Mouse (Mus musculus) embryo, embryonic 10.5 days (tissue): ENCODE results near the gene Rhebl1.

ENCODE experiments used
- DNase-seq: peaks from one replicate; pipeline ENCODE4 v3.0.0-alpha.2; 2015; ENCODE audit warnings: low spot score

Rhebl1 gene

DNA sequence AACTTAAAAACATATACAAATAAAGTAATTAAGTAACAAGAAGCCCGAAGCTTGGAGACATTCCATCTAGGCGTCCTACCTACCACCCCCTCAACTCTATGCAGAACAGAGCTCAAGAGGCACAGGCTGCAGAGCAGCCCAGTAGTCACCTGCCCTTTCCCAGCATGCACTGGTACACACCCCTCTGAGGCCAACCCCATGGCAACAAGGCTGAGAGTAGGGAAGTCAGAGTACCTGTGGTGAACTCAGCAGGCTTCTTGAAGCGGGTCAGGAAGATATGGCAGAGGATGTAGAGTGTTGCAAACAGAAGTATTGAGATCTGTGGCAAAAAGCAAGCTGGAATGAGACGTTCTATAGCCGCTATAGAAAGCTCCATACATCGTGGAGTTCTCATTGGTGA, 20.6 kb upstream of the Rhebl1 start:
- no peak for DNase-seq

DNA sequence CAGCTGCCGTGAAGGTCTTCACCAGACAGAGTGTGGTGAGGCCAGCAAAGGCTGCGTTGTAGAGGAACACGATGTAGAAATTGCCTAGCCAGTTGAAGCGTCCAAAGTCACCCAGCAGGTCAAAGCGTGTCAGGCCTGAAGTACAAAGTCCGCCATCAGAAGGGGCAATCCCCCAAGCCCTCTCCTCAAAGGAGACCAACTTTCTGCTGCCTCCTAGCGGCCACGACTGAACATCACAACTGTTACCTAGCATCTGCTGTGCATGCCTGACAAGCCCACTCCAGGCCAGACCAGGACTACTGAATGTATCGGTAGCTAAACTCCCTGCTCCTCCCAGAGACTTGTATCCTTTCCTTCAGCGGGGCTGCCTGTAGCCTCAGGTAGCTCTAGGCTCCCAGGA, 10.4 kb upstream of the Rhebl1 start:
- peak; percentile 88 for DNase-seq

DNA sequence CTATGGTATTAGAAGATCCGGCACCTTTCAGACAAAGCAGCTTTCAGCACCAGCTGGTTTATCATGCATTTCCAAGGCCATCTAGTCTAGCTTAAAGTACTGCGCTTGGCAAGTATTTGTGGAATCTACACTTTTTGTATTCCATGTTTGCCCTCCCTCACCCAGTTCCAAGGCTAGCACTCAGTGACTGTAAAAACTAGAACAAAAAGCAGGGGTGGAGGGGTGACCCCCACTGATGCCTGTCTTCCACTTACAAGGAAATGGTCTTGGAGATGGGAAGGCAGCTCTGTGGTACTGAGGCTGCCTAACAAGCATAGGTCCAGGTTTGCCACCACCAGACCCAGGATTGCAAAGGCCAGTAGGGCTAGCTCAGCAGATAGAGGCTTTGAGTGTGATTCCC, 8.3 kb upstream of the Rhebl1 start:
- DNase-seq, result no peak

DNA sequence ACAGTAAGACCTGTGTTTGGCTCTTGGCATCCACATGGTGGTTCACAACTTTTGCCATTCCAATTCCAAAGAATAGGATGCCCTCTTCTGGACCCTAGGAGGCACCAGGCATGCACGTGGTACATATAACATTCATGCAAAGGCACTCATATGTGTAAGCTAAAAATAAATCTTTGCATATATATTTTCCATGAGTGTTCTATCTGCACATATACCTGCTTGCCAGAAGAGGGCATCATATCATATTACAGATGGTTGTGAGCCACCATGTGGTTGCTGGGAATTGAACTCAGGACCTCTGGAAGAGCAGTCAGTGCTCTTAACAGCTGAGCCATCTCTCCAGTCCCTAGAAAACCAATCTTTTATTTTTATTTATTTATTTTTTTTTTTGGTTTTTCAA, 7.2 kb upstream of the Rhebl1 start:
- DNase-seq, result no peak

DNA sequence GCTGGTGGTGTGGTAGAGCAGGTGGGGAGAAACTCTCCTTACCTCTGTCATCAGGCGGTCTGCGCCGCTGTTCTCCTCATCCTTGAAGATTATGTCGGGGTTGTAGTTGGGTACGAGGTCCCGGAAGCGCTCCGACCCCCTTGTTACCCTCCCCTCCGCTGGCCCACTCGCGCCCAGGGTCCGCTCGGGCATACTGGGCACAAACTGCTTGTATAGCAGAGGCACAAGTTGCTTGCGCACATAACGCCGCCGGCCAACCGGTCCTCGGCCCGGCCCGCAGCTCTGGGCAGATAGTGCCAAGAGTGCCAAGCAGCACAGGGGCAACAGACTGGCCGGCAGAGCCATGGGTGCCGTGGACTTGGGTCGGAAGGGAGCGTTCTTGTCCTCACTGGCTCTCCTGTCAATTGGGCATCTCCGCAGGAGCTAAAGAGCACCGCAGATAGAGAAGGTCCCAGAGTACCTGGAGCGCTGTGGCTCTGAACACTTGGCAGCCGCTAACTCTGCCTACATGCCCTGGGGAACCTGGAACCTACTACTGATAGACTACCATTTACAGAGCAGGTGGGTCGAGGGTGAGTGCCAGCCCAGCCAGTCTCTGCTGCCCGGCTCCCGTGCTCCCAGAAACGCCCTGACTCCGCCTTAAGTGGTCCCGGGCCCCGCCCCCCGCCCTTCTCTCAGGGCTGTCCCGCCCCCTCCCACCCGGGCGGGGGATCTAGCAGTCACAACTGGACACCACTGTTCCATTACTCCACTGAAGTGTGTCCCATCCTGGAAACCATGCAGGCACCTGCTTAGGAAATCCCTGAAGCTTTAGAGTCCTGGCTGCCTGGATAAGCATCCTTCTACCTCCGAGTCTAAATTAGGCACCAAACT, 3.8 kb upstream of the Rhebl1 start, which contains the start of gene Dhh:
Gene Dhh, minus strand, starts transcription at position 613 of the 873 bp plus-strand sequence.
- DNase-seq, result peak; percentile 63

DNA sequence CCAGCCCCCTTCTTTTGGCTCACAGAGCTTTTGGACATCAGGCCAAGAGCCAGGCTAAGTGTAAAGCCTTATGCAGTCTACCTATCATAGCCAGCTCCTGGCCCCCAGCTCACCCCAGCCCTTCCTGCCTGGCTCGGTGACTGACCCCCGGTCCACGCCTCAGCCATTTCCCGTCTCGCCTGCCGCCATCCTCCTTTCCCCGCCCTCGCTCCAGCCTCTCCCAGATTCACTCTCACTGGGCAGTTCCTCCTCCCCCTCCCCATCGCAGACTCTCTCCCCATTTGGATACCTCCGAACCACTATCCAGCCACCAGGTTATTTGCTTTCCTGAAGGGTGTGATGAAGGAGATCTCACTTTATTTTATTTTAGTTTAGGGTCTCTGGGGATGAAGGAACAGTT, 3.2 kb upstream of the Rhebl1 start:
- DNase-seq, result peak; percentile 13

DNA sequence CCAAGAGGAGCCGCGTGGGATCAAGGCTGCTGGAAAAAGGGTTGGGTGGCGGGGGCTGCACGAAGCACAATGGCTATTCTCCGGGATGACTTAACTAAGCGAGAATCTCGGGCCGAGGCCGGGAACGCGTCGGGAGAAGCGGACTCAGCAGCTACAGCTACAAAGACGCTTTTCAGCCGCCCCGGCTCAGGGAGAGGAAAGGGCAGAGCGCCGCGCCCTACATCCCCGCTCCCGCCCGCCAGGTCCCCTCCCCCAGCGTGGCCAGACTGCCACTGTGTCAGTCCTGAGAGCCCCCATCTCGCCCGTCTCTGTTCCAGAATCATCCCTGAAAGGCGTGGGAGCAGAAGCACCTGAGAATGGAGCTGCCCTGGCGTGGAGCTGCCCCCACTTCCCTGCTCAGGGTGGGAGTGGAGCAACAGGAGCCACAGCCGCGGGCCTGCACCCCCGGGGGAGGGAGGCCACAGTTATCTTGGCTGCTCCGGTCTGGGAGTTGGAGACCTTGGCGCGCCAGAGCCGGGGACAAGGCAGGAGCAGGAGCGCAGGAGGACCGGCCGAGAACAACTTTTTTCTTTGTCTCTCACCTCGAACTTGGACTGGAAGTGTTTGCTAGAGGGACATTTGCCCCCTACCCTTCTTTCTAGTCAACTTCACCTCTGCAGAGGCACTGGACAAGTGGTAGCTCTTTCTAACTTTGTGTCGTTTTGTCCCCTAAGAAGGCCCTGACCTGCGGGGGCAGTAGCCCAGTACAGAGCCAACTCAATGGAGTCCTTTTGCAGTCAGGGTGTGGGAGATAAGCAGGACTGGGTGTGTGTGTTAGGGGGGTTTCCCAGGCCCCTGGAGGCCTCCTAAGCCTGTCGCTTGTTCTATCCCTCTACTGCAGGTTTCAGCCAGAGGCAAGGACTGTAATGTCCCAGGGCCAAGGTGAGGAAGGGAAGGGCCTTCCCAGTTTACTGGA, 1.6 kb upstream of the Rhebl1 start:
- peak; percentile 79 for DNase-seq

DNA sequence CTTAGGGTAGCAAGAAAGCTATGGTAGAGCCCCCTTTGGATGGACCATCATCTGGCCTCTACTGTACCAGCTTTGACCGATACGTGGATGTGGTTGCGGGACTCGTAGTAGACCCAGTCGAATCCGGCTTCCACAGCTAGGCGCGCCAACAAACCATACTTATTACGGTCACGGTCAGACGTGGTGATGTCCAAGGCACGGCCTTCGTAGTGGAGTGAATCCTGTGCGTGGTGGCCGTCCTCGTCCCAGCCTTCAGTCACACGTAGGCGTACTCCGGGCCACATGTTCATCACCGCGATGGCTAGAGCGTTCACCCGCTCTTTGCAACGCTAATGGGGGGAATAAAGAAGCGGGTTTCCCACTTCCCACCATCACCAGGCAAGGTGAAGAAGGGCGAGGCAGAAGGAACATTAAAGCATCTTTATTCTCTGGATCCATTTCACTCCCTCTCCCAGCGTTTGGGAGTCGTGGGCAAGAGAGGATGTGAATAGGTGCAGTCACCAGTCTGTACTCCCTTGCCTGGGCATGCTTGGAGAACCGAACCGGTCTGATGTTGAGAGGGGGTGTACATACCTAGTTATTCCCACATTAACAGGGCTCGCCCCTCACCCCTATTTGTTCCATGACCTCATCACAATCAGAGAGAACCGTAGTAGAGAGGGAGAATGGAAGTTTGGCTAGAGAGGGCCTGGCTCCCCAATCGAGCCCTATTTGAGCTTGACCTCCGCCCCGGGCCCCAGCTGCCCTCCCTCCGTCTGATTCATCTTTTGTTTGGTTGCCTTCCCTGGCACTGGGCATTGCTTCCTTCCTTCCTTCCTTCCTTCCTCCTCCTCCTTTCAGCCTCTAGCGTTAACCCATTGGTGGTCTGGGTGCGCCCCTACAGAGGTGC, 650 bp upstream of the Rhebl1 start:
- DNase-seq, result peak; percentile 52

DNA sequence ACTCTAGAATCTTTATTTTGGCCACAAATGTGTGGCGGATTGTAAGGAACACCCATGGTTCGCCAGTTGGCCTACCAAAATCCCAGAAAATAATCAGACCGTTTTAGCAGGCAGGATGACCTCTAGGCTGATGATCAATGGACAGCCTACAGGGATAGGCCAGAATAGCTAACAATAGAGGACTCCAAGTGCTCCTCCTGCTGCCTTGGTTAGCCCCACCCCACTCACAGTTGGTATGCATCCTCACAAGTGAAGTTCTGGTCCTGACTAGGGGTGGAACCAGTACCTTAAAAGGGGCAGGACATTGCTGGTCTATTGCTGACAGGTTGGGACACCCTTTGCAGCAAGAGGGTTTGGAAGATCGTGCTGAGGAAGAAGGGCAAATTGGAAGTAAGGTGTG, 1.3 kb downstream of the Rhebl1 start:
- peak; percentile 14 for DNase-seq

DNA sequence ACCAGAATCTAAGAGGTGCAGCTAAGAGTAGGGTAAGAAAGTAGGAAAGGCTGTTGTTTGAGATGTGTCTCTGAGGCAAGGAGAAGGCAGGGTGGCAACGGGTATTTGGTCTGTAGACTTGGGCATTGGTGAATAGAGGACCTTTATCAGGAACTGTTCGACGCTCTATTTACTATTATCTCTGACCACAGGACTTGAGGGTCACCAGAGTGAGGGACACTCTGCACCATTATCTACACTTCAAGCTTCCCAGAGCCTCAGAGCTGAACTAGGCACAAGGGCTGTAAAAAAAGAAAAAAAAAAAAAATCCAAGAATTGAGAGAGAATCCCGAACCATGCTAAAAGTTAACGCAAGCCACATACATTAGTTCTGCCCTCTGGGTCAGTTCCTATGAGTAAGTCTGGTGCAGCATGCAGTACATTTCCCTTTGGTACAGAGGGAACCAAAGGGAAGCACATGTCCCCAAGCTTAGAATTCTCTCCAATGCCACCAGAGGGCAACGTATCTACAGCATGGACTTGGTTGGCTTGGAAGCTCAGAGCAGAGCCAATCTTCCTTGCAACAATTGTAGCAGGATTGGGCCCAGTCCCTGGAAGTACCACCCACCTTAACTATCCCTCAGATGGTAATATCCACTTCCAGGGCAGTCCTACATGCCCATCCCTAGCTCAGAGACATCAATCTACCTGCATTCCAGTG, 2.3 kb downstream of the Rhebl1 start:
- peak; percentile 90 for DNase-seq

DNA sequence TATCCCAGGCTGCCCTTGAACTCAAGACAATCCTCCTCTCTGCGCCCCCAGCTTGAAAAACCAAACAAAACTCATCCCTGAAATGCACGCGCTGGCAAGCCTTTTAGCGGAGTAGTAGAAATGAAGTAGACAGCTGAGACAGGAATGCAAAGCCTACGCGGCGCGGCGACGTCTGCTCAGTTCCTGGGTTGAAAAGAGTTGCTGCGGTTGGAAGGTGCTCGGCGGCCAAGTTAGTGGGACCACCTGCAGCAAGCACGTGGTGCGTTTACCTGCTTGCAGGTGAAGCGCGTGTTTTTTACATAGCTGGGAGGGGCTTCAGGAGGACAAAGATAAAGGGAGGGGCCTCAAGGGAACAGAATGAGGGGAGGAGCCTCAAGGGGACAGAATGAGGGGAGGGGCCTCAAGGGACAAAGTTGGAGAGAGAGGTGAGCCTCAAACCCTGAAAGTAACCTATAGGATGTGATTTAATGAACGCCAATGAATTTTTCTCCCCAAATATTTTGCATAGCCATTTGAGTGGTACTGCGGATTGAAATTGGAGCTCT, 3.1 kb downstream of the Rhebl1 start:
- peak; percentile 39 for DNase-seq

DNA sequence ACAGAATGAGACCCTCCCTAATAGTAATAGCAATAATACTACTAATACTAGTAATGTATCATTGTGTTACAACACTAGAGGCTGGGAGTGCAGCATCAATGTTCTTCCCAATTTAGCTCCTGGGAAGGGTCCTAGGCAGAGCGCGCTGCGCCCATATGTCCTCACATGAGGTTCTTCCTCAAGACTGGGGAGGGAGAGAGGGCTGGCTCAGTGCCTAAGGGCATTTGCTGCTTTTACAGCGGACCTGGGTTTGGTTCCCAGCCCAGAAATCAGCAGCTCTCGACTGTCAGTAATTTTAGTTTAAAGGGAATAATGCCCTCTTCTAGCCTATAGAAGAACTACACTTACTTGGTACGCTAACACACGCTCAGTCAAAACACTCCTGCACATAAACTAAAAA, 6.8 kb downstream of the Rhebl1 start:
- no peak for DNase-seq

DNA sequence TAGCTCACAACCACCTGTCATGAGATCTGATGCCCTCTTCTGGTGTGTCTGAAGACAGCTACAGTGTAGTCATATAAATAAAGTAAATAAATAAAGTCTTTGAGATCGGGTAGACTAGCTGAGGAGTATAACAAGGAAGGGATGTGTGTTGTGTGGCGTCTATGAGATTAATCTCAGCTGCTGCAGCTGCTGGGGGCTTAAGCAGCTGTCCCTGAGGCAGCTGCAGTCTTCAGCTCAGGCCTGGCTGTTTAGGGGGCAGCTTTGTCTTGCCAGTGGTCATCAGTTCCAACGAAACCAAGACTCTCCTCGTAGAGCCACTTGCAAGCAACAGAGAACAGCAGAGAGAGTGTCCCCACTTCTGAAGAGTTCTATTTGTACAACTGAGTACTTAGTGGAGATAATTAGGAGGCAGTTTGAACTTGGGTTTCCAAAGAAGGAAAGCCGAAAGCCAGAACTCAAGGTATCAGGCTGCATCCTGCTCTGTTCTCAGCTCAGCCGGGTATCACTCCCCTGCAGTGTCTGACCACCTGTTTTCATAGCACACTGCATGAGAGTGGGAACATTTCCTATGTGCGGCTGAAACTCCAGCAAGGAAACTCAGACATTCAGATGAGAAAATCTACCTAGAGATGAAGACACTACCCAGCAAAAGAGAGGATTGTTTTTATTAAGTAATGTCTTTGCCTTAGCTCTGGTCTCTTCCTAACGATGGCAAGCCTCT, 7.5 kb downstream of the Rhebl1 start:
- DNase-seq, result no peak

DNA sequence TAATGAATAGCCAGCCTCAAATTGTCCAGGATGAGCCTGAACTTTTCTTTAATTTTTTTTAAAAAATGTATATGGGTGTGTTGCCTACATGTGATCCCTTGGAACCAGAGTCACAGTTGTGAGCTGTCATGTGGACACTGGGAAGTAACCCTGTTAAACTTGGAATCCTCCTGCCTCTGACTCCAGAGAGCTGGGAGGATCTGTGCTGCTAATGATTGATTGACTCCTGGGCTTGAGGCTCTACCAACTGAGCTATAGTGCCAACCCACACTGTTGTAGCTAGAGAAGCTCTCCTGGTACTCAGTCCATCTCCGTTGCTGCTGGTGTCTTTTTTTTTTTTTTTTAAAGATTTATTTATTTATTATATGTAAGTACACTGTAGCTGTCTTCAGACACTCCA, 10.2 kb downstream of the Rhebl1 start:
- no peak for DNase-seq

DNA sequence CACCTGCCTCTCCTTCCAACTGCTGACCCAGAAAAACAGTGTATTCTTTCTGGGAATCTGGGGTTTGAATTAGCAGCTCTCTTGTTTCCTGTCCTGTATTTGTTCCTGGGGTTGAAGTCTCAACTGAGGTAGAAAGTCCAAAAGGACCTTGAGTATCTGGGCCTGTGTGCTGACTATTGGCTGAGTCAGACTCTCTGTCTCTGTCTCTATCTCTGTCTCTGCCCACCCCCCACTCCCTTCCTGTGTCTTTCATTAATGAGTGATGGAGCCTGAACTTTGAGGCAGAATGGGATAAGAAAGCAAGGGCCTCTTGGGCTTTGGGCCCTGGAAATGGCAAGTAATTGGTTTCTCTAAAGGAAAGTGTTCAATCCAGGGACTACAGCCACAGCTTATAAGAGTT, 10.7 kb downstream of the Rhebl1 start:
- DNase-seq, result no peak

DNA sequence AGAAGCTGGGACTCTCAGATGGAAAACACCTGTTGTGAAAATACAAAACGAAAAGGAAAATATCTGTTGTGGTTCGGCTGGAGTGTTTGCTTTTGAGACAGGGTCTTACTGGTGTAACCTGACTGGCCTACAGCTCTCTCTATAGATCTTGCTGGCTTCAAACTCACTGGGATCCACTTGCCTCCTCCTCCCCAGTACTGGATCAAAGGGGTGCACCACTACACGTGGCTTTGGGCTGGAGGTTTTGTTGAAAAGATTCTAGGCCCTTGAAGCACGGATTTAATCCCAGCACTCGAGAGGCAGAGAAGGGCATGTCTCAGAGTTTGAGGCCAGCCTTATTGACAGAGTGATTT, 12.7 kb downstream of the Rhebl1 start:
- no peak for DNase-seq

DNA sequence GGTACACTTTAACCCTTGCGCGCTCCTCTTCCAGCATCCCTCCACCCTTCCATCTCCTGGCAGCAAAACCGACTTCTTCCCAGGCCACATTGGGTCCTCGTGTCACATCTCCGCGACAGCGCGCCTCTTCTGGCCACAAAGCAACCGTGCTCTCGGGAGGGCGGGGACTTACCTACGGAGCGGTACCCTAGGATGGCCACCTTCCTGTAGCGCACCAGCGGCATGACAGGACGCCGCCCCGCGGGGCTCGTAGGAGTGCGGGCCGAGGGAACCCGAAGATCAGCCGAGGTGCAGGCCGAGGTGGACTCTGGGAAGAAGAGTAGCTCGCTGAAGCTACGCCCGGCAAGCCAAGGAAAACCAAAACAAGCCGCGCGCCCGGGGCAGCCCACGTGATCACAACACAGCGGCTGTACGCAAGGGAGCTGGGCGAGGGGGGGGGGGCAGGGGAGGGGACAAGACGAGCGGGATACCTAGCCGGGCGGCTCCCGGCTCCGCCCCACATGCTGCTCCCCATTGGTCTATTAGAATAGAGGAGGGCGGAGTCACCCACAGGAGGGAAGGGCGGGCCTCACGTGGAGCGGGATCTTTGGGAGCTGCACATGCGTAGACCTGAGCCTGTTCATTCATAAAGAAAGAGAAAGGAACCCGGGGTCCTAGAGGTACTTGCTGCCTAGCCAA, 13.2 kb downstream of the Rhebl1 start:
- DNase-seq, result peak; percentile 99

DNA sequence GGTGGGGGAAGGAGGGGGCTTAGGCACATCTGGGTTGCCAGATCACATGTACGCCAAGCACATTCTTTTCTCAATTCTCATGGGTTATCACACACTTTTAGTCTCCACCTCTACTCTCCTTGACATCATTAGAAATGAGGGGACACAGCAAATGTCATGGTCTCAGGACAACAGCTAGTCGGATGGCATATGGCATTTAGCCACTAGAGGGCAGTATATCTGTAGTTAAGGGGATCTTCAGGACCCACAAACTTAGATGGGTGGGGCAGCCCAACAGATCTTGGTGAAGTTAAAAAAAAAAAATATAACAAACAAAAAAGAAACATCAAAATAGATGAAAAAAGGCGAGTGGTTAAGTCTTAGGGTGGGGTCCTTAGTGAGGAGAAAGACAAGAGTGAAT, 17.0 kb downstream of the Rhebl1 start:
- peak; percentile 91 for DNase-seq
